Mouse (Mus musculus) MEL (cell line): Measurements from ENCODE around the gene Zyx. TPM values are rescaled to one million over a fixed set of nuclear protein-coding genes. Genes with fewer than 3 reads are reported as not detected.

Source experiments
- DNase-seq: peaks from one replicate; pipeline ENCODE4 v3.0.0; 2011; ENCODE audit warnings: low read depth, low spot score
- H3K27ac ChIP-seq: 2 replicates; pipeline ENCODE4 v1.5.1; 2012; ENCODE audit warnings: low read depth, mild to moderate bottlenecking, control low read depth, low read length, moderate library complexity; ENCODE audit not compliant: control insufficient read depth
- H3K27me3 ChIP-seq, 2 experiments: fragments of 150-350 bp in 1 of 2; sonication (generic) in 1 of 2; 2 replicates each; pipeline ENCODE4 v1.6.1; 2012; ENCODE audit warnings: low read length in 2 of 2, mild to moderate bottlenecking in 2 of 2, improper control_type of control experiment in 1 of 2, moderate library complexity in 1 of 2; ENCODE audit not compliant: insufficient read depth in 2 of 2, control insufficient read depth in 1 of 2
- H3K36me3 ChIP-seq, 2 experiments: 2 replicates each; pipeline ENCODE4 v1.6.1; 2012 to 2014; ENCODE audit warnings: low read length in 2 of 2, improper control_type of control experiment in 1 of 2, inconsistent platforms in 1 of 2, mild to moderate bottlenecking in 1 of 2; ENCODE audit not compliant: insufficient read depth in 2 of 2, control insufficient read depth in 1 of 2
- H3K4me1 ChIP-seq, 2 experiments: fragments of 150-350 bp in 1 of 2; sonication (generic) in 1 of 2; 2 replicates each; pipeline ENCODE4 v1.6.1; 2012; ENCODE audit warnings: low read length in 2 of 2, improper control_type of control experiment in 1 of 2, mild to moderate bottlenecking in 1 of 2; ENCODE audit not compliant: insufficient read depth in 2 of 2, control insufficient read depth in 1 of 2
- H3K4me3 ChIP-seq, 2 experiments: fragments of 150-350 bp in 1 of 2; sonication (generic) in 1 of 2; 2 replicates each; pipeline ENCODE4 v1.5.1; 2012; ENCODE audit warnings: low read depth in 2 of 2, low read length in 2 of 2, mild to moderate bottlenecking in 2 of 2, moderate library complexity in 2 of 2, control low read depth in 1 of 2, improper control_type of control experiment in 1 of 2; ENCODE audit not compliant: control insufficient read depth in 1 of 2, insufficient read depth in 1 of 2
- H3K79me2 ChIP-seq: 2 replicates; pipeline ENCODE4 v1.6.1; 2012; ENCODE audit warnings: mild to moderate bottlenecking, low read length, moderate library complexity; ENCODE audit not compliant: control insufficient read depth, poor library complexity, insufficient read depth
- H3K9ac ChIP-seq: 2 replicates; pipeline ENCODE4 v1.6.1; 2012; ENCODE audit warnings: low read depth, mild to moderate bottlenecking, control low read depth, low read length, moderate library complexity; ENCODE audit not compliant: control insufficient read depth, poor library complexity, severe bottlenecking
- H3K9me3 ChIP-seq: fragments of 150-350 bp; sonication (generic); replicated peaks from 2 replicates; pipeline ENCODE4 v1.6.1; 2012; ENCODE audit warnings: mild to moderate bottlenecking, low read length, improper control_type of control experiment, moderate library complexity; ENCODE audit not compliant: insufficient read depth
- BHLHE40 ChIP-seq: IDR thresholded peaks from 2 replicates; pipeline ENCODE4 v1.6.1; 2012; ENCODE audit warnings: low read depth, mild to moderate bottlenecking, inconsistent platforms, low read length, improper control_type of control experiment, borderline replicate concordance
- CTCF ChIP-seq, 3 experiments: IDR thresholded peaks in 2 of 3; conservative IDR thresholded peaks in 1 of 3; 2 replicates each; pipeline ENCODE4 v1.5.1; 2011 to 2012; ENCODE audit warnings: low read length in 3 of 3, low read depth in 2 of 3, mild to moderate bottlenecking in 2 of 3, improper control_type of control experiment in 1 of 3, inconsistent platforms in 1 of 3, mixed read lengths in 1 of 3, moderate library complexity in 1 of 3; ENCODE audit not compliant: control insufficient read depth in 1 of 3, insufficient read depth in 1 of 3, poor library complexity in 1 of 3, severe bottlenecking in 1 of 3
- EP300 ChIP-seq, 2 experiments: IDR thresholded peaks; 2 replicates each; pipeline ENCODE4 v1.6.1; 2011; ENCODE audit warnings: improper control_type of control experiment in 2 of 2, low read length in 2 of 2, low read depth in 1 of 2, mild to moderate bottlenecking in 1 of 2
- ETS1 ChIP-seq: IDR thresholded peaks from 2 replicates; pipeline ENCODE4 v1.6.1; 2012; ENCODE audit warnings: low read depth, mild to moderate bottlenecking, inconsistent platforms, low read length, improper control_type of control experiment, moderate library complexity
- GATA1 ChIP-seq: IDR thresholded peaks from 2 replicates; pipeline ENCODE4 v1.6.1; 2011; ENCODE audit warnings: low read depth, low read length, improper control_type of control experiment
- JUND ChIP-seq: IDR thresholded peaks from 2 replicates; pipeline ENCODE4 v1.6.1; 2011; ENCODE audit warnings: low read depth, mild to moderate bottlenecking, improper control_type of control experiment, low read length
- KAT2A ChIP-seq: conservative IDR thresholded peaks from 2 replicates; pipeline ENCODE4 v1.6.1; 2012; ENCODE audit warnings: low read depth, low read length, improper control_type of control experiment, inconsistent platforms
- MAX ChIP-seq: IDR thresholded peaks from 2 replicates; pipeline ENCODE4 v1.6.1; 2011; ENCODE audit warnings: low read length, improper control_type of control experiment
- MXI1 ChIP-seq: IDR thresholded peaks from 2 replicates; pipeline ENCODE4 v1.6.1; 2011; ENCODE audit warnings: mild to moderate bottlenecking, low read depth, low read length, improper control_type of control experiment
- MYC ChIP-seq: IDR thresholded peaks from 2 replicates; pipeline ENCODE4 v1.6.1; 2011; ENCODE audit warnings: low read depth, mild to moderate bottlenecking, low read length, improper control_type of control experiment, moderate library complexity
- POLR2AphosphoS2 ChIP-seq: IDR thresholded peaks from 2 replicates; pipeline ENCODE4 v1.6.1; 2011; ENCODE audit warnings: low read length, improper control_type of control experiment
- RCOR1 ChIP-seq: IDR thresholded peaks from 2 replicates; pipeline ENCODE4 v1.6.1; 2012; ENCODE audit warnings: low read depth, mild to moderate bottlenecking, inconsistent platforms, low read length, improper control_type of control experiment
- SIN3A ChIP-seq: IDR thresholded peaks from 2 replicates; pipeline ENCODE4 v1.6.1; 2012; ENCODE audit warnings: low read length, improper control_type of control experiment, inconsistent platforms
- SMC3 ChIP-seq: IDR thresholded peaks from 2 replicates; pipeline ENCODE4 v1.6.1; 2011; ENCODE audit warnings: low read depth, low read length, improper control_type of control experiment
- TAL1 ChIP-seq: IDR thresholded peaks from 2 replicates; pipeline ENCODE4 v1.6.1; 2012; ENCODE audit warnings: mild to moderate bottlenecking, inconsistent platforms, low read length, moderate library complexity, mixed read lengths
- TBP ChIP-seq: IDR thresholded peaks from 2 replicates; pipeline ENCODE4 v1.8.0; 2011; ENCODE audit warnings: low read depth, low read length, improper control_type of control experiment
- TCF12 ChIP-seq: IDR thresholded peaks from 2 replicates; pipeline ENCODE4 v1.6.1; 2014; ENCODE audit warnings: low read depth, mild to moderate bottlenecking, inconsistent platforms, low read length, improper control_type of control experiment, moderate library complexity
- USF1 ChIP-seq: IDR thresholded peaks from 2 replicates; pipeline ENCODE4 v1.6.1; 2014; ENCODE audit warnings: low read depth, mild to moderate bottlenecking, inconsistent platforms, low read length, improper control_type of control experiment, moderate library complexity
- ZC3H11A ChIP-seq: IDR thresholded peaks from 2 replicates; pipeline ENCODE4 v1.6.1; 2012; ENCODE audit warnings: low read depth, mild to moderate bottlenecking, inconsistent platforms, low read length, improper control_type of control experiment
- polyA plus RNA-seq, 2 experiments: library from polyadenylated mRNA; stranded (reverse) in 1 of 2; unstranded in 1 of 2; fragments of >175 nt in 1 of 2; fragments of >200 nt in 1 of 2; gene quantifications; 2 replicates each; pipeline versions ENCODE4 v1.2.1 to v1.2.4; 2012; ENCODE audit warnings: low replicate concordance in 2 of 2, low read depth in 1 of 2; ENCODE audit not compliant: insufficient read length in 2 of 2, insufficient read depth in 1 of 2, missing spikeins in 1 of 2
- total RNA-seq: library from RNA; depleted of rRNA; stranded (reverse); fragments of 300-350 nt; gene quantifications from 2 replicates; pipeline ENCODE4 v1.2.3, GENCODE M21; 2012

Gene Zyx
- total and polyA plus RNA-seq, 3 experiments, result 7.0 to 48.4 TPM; not detected in 1

DNA sequence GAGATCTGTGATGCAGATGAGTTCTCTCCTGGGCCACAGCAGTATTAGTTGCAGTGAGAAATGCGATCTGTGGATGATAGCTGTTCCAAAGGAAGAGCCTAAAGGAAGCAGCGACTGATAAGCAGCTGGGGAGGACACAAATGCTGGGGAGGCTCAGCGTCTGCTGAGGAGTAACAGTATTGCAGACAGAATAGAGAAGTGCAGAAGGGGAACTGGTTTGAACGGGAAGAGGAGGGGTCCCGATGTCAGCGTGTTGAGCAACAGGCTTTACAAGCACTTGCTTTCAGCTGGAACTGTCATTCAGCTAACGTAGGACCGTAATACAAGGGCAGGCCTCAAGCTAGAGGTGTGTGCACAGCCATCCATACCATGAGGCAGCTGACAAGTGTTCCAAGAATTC lies 3.8 kb downstream of the Zyx start:
- TF ChIP-seq TBP (0 out of 2 replicates have a peak, but pooled peaks have one; percentile 12), EP300 (IDR thresholded peaks at IDR 0.05; ENCODE audit: low read depth in 1 of 2, low read length in 2 of 2) (peak; percentile 75 to 86), TCF12 (peak; percentile 35; the same call in 1 of the 2 replicates), BHLHE40 (no peak), RCOR1 (peak; percentile 75; the same call in 1 of the 2 replicates), MYC (0 out of 2 replicates have a peak, but pooled peaks have one; percentile 59), SIN3A (peak; percentile 75), MXI1 (peak; percentile 37; the same call in 1 of the 2 replicates), GATA1 (peak; percentile 93), KAT2A (no peak), TAL1 (peak; percentile 82), ZC3H11A (no peak), ETS1 (peak; percentile 87)
- TF ChIP-seq, all 39 proteins: peak for 10
- peaks cover 11 to 48% of the 10 kb centered on the region in 2 experiments for H3K4me1 ChIP-seq
- peaks cover 3% of the 10 kb centered on the region for H3K79me2 ChIP-seq
- H3K4me3 ChIP-seq, result peak overlapping the region in 1 of 2 experiments; percentile 3; a peak in 1 of 4 replicates
- H3K36me3 ChIP-seq, result peaks cover 0 to 30% of the 10 kb centered on the region in 2 experiments; a peak in 2 of 4 replicates
- no peaks in the 10 kb centered on the region for H3K27me3 ChIP-seq
- peak overlapping the region; percentile 10; the same call in 1 of the 2 replicates for H3K9ac ChIP-seq
- H3K27ac ChIP-seq, result peak overlapping the region; percentile 80
- H3K9me3 ChIP-seq, result no peaks in the 10 kb centered on the region
- peak; percentile 92 for DNase-seq

DNA sequence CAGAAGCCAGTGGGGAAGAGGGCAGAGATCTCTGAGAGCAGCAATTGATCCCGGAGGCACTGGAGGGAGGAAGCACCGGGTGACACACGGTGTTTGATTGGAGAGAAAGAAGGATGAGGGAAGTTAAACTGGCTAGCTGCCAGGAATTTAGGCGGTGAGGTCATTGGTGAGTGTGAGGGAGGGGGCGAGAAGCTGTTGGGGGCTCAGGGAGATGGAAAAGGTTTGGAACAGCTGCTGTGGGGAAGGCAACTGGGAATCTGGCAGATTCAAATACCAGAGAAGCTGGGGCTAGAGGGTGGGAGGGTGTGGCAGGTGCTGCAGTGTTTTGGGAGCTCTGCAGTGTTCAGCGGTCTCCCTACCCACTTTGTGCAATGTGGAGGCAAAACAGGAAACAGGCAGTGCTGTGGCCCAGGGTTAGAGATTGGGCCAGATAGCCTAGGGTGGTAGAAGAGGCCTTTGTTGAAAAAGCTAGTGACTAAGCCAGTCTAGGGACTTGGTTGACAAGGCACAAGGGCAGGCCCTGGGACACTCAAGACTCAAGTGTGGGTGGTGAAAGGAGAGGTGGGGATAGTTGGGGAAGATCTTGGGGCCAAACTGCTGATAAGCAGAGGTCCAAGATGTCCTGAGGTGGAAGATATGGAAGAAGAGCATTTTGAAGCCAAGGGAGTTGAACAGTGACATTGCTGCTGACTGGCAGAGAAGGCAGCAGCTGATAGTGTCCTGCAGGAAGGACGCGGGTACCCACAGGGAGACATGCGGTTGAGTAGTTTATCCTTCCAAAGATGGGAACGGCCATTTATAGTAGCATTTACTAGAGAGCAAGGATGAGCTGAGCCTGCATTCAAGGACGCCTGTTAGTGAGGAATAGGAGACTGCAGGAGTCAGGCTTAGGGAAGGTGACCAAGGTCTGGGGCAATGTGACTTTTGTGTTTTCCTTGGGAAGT lies 4.9 kb downstream of the Zyx start:
- H3K4me3 ChIP-seq, result no peak overlapping the region
- TF ChIP-seq MYC (0 out of 2 replicates have a peak, but pooled peaks have one; percentile 31), GATA1 (peak; percentile 56), JUND (no peak), SMC3 (no peak), EP300 (IDR thresholded peaks at IDR 0.05; ENCODE audit: low read depth in 1 of 2, low read length in 2 of 2) (peak; percentile 45 to 48; a peak in 3 of 4 replicates), MAX (peak; percentile 39; the same call in 1 of the 2 replicates), CTCF (IDR thresholded peaks at IDR 0.05 in 2 of 3, conservative IDR thresholded peaks at IDR 0.05 in 1 of 3; ENCODE audit: control insufficient read depth in 1 of 3, insufficient read depth in 1 of 3, low read depth in 2 of 3, low read length in 3 of 3, poor library complexity in 1 of 3, severe bottlenecking in 1 of 3) (no peak), SIN3A (0 out of 2 replicates have a peak, but pooled peaks have one; percentile 32), TCF12 (no peak; the same call in 1 of the 2 replicates), POLR2AphosphoS2 (no peak), USF1 (no peak)
- peaks cover 0 to 30% of the 10 kb centered on the region in 2 experiments; a peak in 2 of 4 replicates for H3K36me3 ChIP-seq
- H3K79me2 ChIP-seq, result peaks cover 3% of the 10 kb centered on the region
- H3K4me1 ChIP-seq, result peaks cover 11 to 46% of the 10 kb centered on the region in 2 experiments
- H3K9me3 ChIP-seq, result no peaks in the 10 kb centered on the region
- peak; percentile 79 for DNase-seq
- peak overlapping the region; percentile 80 for H3K27ac ChIP-seq
- H3K27me3 ChIP-seq, result no peaks in the 10 kb centered on the region
- H3K9ac ChIP-seq, result no peak overlapping the region
